Mouse (Mus musculus): ENCODE data around the gene Fndc10. TPM values are rescaled to one million over a fixed set of nuclear protein-coding genes. Genes with fewer than 3 reads are reported as not detected.

Fndc10 gene
- total RNA-seq (2023): under 1 TPM; 0.90 to 1.00 TPM

GRCm38 (mm10) chr4:155694111-155694481, at the start of gene Fndc10:
Gene Fndc10, plus strand, starts transcription at chr4:155694342.

GRCm38 (mm10) chr4:155645308-155645707, 48.8 kb upstream of the Fndc10 start, which contains the start of gene Gm10563:
Gene Gm10563, minus strand, starts transcription at chr4:155645408.

GRCm38 (mm10) chr4:155653086-155653450, 41.1 kb upstream of the Fndc10 start, which contains the start of gene Mmp23:
Gene Mmp23, minus strand, starts transcription at chr4:155653384.

GRCm38 (mm10) chr4:155668689-155669597, 25.2 kb upstream of the Fndc10 start, which contains the start of gene Mib2:
Gene Mib2, minus strand, starts transcription at chr4:155669198.

GRCm38 (mm10) chr4:155704721-155705591, 10.8 kb downstream of the Fndc10 start, which contains the start of gene Ssu72:
Gene Ssu72, plus strand, starts transcription at chr4:155704800.

GRCm38 (mm10) chr4:155734350-155734941, 40.3 kb downstream of the Fndc10 start, which contains the start of gene Tmem240:
Gene Tmem240, plus strand, starts transcription at chr4:155734800.

Other genes with a start within 250 kb of the Fndc10 start
- not detected for gene Tmem52, start 225.2 kb upstream of the Fndc10 start, total RNA-seq (2023)
- 100 to 1,000 TPM; 247 to 260 TPM for gene Gnb1, start 203.0 kb upstream of the Fndc10 start, total RNA-seq (2023)
- 100 to 1,000 TPM; 370 to 381 TPM for gene Nadk, start 132.0 kb upstream of the Fndc10 start, total RNA-seq (2023)
- 10 to 100 TPM; 15.3 to 15.9 TPM for gene Slc35e2, start 92.9 kb upstream of the Fndc10 start, total RNA-seq (2023)
- gene Cdk11b, start 69.5 kb upstream of the Fndc10 start, total RNA-seq (2023): 100 to 1,000 TPM; 142 to 143 TPM
- not detected for gene Gm10563, start 48.9 kb upstream of the Fndc10 start, total RNA-seq (2023)
- gene Mmp23, start 41.0 kb upstream of the Fndc10 start, total RNA-seq (2023): 1 to 10 TPM in 1 of 2 experiments, under 1 TPM in 1; 0.64 to 1.2 TPM
- gene Mib2, start 25.1 kb upstream of the Fndc10 start, total RNA-seq (2023): 10 to 100 TPM; 37.6 to 40.6 TPM
- gene Ssu72, start 10.5 kb downstream of the Fndc10 start, total RNA-seq (2023): 10 to 100 TPM; 95.1 to 95.2 TPM
- under 1 TPM; 0.44 to 0.51 TPM for gene Tmem240, start 40.5 kb downstream of the Fndc10 start, total RNA-seq (2023)
- gene Atad3a, start 66.8 kb downstream of the Fndc10 start, total RNA-seq (2023): 10 to 100 TPM; 10.7 to 13.0 TPM
- not detected for gene Vwa1, start 80.4 kb downstream of the Fndc10 start, total RNA-seq (2023)
- not detected for gene Tmem88b, start 91.5 kb downstream of the Fndc10 start, total RNA-seq (2023)
- gene Ankrd65, start 96.1 kb downstream of the Fndc10 start, total RNA-seq (2023): under 1 TPM in 1 of 2 experiments, not detected in 1; 0.40 TPM
- gene Mrpl20, start 108.5 kb downstream of the Fndc10 start, total RNA-seq (2023): 10 to 100 TPM; 49.7 to 50.7 TPM
- 100 to 1,000 TPM; 131 to 142 TPM for gene Ccnl2, start 118.1 kb downstream of the Fndc10 start, total RNA-seq (2023)
- gene Aurkaip1, start 136.9 kb downstream of the Fndc10 start, total RNA-seq (2023): 100 to 1,000 TPM in 1 of 2 experiments, 10 to 100 TPM in 1; 81.0 to 100 TPM
- under 1 TPM in 1 of 2 experiments, not detected in 1; 0.78 TPM for gene Mxra8, start 145.3 kb downstream of the Fndc10 start, total RNA-seq (2023)
- 10 to 100 TPM; 49.5 to 53.3 TPM for gene Dvl1, start 153.1 kb downstream of the Fndc10 start, total RNA-seq (2023)
- 1 to 10 TPM; 2.6 to 2.8 TPM for gene Tas1r3, start 169.0 kb downstream of the Fndc10 start, total RNA-seq (2023)
- 10 to 100 TPM; 22.2 TPM for gene Cptp, start 175.1 kb downstream of the Fndc10 start, total RNA-seq (2023)
- 10 to 100 TPM; 40.0 to 40.7 TPM for gene Ints11, start 175.2 kb downstream of the Fndc10 start, total RNA-seq (2023)
- 10 to 100 TPM; 12.2 TPM for gene Pusl1, start 197.4 kb downstream of the Fndc10 start, total RNA-seq (2023)
- gene Acap3, start 197.5 kb downstream of the Fndc10 start, total RNA-seq (2023): 10 to 100 TPM; 57.0 to 63.5 TPM
- gene Ube2j2, start 249.5 kb downstream of the Fndc10 start, total RNA-seq (2023): 10 to 100 TPM; 85.6 to 91.1 TPM